Comparison of ENCODE assay signal across 8 mouse cellular contexts in the genomic region with DNA sequence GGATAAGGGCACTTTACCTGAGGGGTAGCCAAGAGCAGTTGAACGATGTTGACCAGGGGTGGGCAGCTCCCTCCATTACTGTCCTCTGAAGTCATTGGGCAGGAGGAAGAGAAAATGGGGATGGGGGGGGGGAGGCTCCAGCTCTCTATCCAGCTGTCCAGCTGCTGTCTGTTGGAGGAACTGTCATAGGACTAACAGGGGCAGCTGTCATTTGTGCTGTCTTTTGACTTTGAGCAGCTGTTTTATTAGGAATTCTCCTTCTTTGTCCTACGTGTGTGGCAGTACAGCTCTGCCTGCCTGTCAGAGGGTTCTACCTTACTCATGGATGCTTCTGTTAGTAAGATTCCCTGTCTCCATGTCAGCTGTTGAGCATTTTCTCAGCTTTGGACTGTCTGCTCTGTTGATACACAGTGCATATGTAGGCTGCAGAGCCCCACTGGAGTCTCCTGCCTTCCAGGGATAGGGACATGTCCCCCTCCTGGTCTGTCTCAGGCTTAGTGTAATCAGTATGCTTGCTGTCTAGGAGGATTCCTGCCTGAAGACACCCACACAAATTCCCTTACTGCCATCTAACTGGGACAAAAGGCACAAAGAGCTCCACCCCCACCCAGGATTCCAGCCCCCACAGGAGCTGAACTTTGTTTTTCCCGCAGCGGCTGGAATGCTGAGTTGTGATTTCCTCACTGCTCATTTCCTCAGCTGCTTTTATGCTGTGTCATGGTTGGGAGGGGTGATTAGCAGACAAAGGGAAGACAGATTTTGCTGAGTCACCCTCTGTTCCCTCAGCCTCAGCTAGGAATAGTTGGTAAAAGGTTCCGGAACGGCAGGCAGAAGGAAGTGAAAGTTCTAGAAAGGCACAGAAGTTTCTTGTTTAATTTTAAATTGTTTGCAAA. TPM values are rescaled to one million over a fixed set of nuclear protein-coding genes. Genes with fewer than 3 reads are reported as not detected.
A peak's percentile ranks its signal among the peaks of the same experiment; 100 is the strongest.
DNase-seq lines count a peak whose midpoint lies in the region; ATAC-seq lines count a peak whose summit lies in the region.

No protein-coding gene starts in this region.

- peak overlapping the region; percentile 38 for H3K4me2 ChIP-seq in hindbrain, embryonic 16.5 days (ENCODE audit: low read length)

- peak overlapping the region; percentile 35; the same call in 1 of the 2 replicates for H3K9ac ChIP-seq in hindbrain, embryonic 16.5 days (ENCODE audit: low read depth, low read length)

- no peaks in the 10 kb centered on the region for H3K36me3 ChIP-seq in hindbrain, embryonic 16.5 days (ENCODE audit: control insufficient read depth, insufficient read depth, low read length)

- ATAC-seq in hindbrain, embryonic 16.5 days: 0 out of 2 replicates have a peak, but pooled peaks have one; percentile 38

- H3K27me3 ChIP-seq in hindbrain, embryonic 16.5 days (replicated peaks; ENCODE audit: control insufficient read depth, insufficient read depth, low read length): no peaks in the 10 kb centered on the region

- H3K9me3 ChIP-seq in hindbrain, embryonic 16.5 days (ENCODE audit: control insufficient read depth, low read length): no peaks in the 10 kb centered on the region

- 23% methylated on average over 6 of the region's 6 CpGs for WGBS in hindbrain, embryonic 16.5 days

- peaks cover 10% of the 10 kb centered on the region for H3K4me1 ChIP-seq in hindbrain, embryonic 16.5 days (ENCODE audit: control insufficient read depth, insufficient read depth, low read depth, low read length)

- no peak overlapping the region for H3K4me3 ChIP-seq in hindbrain, embryonic 16.5 days (ENCODE audit: low read length)

- H3K27ac ChIP-seq in hindbrain, embryonic 16.5 days (ENCODE audit: low read depth, low read length): peak overlapping the region; percentile 48

- peak; percentile 95 for DNase-seq in NIH3T3 (ENCODE audit: low read depth)
- peak; percentile 89 for DNase-seq in embryo, embryonic 10 days (ENCODE audit: low spot score)
- DNase-seq in gastrocnemius, postnatal 10 days: peak; percentile 52
- DNase-seq in left cerebral cortex, adult 11 months (ENCODE audit: low spot score): peak; percentile 81
- peak; percentile 80 for DNase-seq in lung, postnatal 14 days
- DNase-seq in retina, adult 2 months (ENCODE audit: low read depth, low spot score): peak; percentile 32
- DNase-seq in cerebellum, postnatal 25 days: no peak

RNA-seq across cellular contexts. Expression of gene Hmox1, which starts 4.2 kb away (rescaled TPM):
- total RNA-seq in gastrocnemius, postnatal 10 days (2021): 10 to 100 TPM; 14.8 to 24.3 TPM
- polyA plus RNA-seq in hindbrain, embryonic 16.5 days (2015; fragmentation: Nextera tagmentation; extraction: Ambion mirVana): 15.8 and 17.3 TPM in 2 replicates

RNA-seq across cellular contexts. Expression of gene Mcm5, which starts 20.1 kb away (rescaled TPM):
- 10 to 100 TPM; 11.9 to 15.5 TPM for total RNA-seq in gastrocnemius, postnatal 10 days (2021)
- 32.8 and 40.2 TPM in 2 replicates for polyA plus RNA-seq in hindbrain, embryonic 16.5 days (2015; fragmentation: Nextera tagmentation; extraction: Ambion mirVana)

RNA-seq across cellular contexts. Expression of gene Tom1, which starts 55.7 kb away (rescaled TPM):
- 10 to 100 TPM; 43.2 to 47.1 TPM for total RNA-seq in gastrocnemius, postnatal 10 days (2021)
- polyA plus RNA-seq in hindbrain, embryonic 16.5 days (2015; fragmentation: Nextera tagmentation; extraction: Ambion mirVana): 40.7 and 45.9 TPM in 2 replicates

Comparison
In these comparisons a context has a peak if more than half of its experiments do, and no peak if none do; other contexts are left out.
1. DNase-seq: peak in NIH3T3 (single experiment), embryo, embryonic 10 days (single experiment), gastrocnemius, postnatal 10 days (single experiment), left cerebral cortex, adult 11 months (single experiment), lung, postnatal 14 days (single experiment) and retina, adult 2 months (single experiment); none in cerebellum, postnatal 25 days (0 of 2).